Mouse (Mus musculus): ENCODE data around the gene Nccrp1. TPM values are rescaled to one million over a fixed set of nuclear protein-coding genes. Genes with fewer than 3 reads are reported as not detected.

The Nccrp1 gene
- polyA plus RNA-seq, 1 experiment: not detected

GRCm38 (mm10) chr7:28570982-28571682 lies 24.1 kb upstream of the Nccrp1 start:
- H3K4me3 ChIP-seq (ENCODE audit: insufficient read depth, low read length): no peak overlapping the region
- H3K4me1 ChIP-seq (ENCODE audit: control insufficient read depth, insufficient read depth, low read length): no peaks in the 10 kb centered on the region
- no peak for TF ChIP-seq POLR2A (IDR thresholded peaks at IDR 0.05; ENCODE audit: low read depth, low read length)
- TF ChIP-seq CTCF (IDR thresholded peaks at IDR 0.05; ENCODE audit: borderline replicate concordance, insufficient read depth, low read length): no peak
- H3K27ac ChIP-seq (ENCODE audit: insufficient read depth, low read length): no peak overlapping the region

GRCm38 (mm10) chr7:28570291-28570981 lies 23.4 kb upstream of the Nccrp1 start:
- no peak for TF ChIP-seq POLR2A (IDR thresholded peaks at IDR 0.05; ENCODE audit: low read depth, low read length)
- TF ChIP-seq CTCF (IDR thresholded peaks at IDR 0.05; ENCODE audit: borderline replicate concordance, insufficient read depth, low read length): no peak
- Histone ChIP-seq H3K27ac (ENCODE audit: insufficient read depth, low read length) (no peak overlapping the region), H3K4me3 (ENCODE audit: insufficient read depth, low read length) (no peak overlapping the region), H3K4me1 (ENCODE audit: control insufficient read depth, insufficient read depth, low read length) (no peaks in the 10 kb centered on the region)

GRCm38 (mm10) chr7:28568253-28568652 lies 21.2 kb upstream of the Nccrp1 start:
- Histone ChIP-seq H3K27ac (ENCODE audit: insufficient read depth, low read length) (no peak overlapping the region), H3K4me1 (ENCODE audit: control insufficient read depth, insufficient read depth, low read length) (no peaks in the 10 kb centered on the region), H3K4me3 (ENCODE audit: insufficient read depth, low read length) (no peak overlapping the region)
- TF ChIP-seq POLR2A (IDR thresholded peaks at IDR 0.05; ENCODE audit: low read depth, low read length) (no peak), CTCF (IDR thresholded peaks at IDR 0.05; ENCODE audit: borderline replicate concordance, insufficient read depth, low read length) (no peak)

GRCm38 (mm10) chr7:28567539-28567938 lies 20.5 kb upstream of the Nccrp1 start:
- no peak overlapping the region for H3K4me3 ChIP-seq (ENCODE audit: insufficient read depth, low read length)
- no peaks in the 10 kb centered on the region for H3K4me1 ChIP-seq (ENCODE audit: control insufficient read depth, insufficient read depth, low read length)
- TF ChIP-seq POLR2A (IDR thresholded peaks at IDR 0.05; ENCODE audit: low read depth, low read length): no peak
- no peak for TF ChIP-seq CTCF (IDR thresholded peaks at IDR 0.05; ENCODE audit: borderline replicate concordance, insufficient read depth, low read length)
- H3K27ac ChIP-seq (ENCODE audit: insufficient read depth, low read length): no peak overlapping the region

GRCm38 (mm10) chr7:28565407-28565806 lies 18.4 kb upstream of the Nccrp1 start:
- H3K27ac ChIP-seq (ENCODE audit: insufficient read depth, low read length): no peak overlapping the region
- no peak overlapping the region for H3K4me3 ChIP-seq (ENCODE audit: insufficient read depth, low read length)
- no peaks in the 10 kb centered on the region for H3K4me1 ChIP-seq (ENCODE audit: control insufficient read depth, insufficient read depth, low read length)
- TF ChIP-seq CTCF (IDR thresholded peaks at IDR 0.05; ENCODE audit: borderline replicate concordance, insufficient read depth, low read length) (no peak), POLR2A (IDR thresholded peaks at IDR 0.05; ENCODE audit: low read depth, low read length) (no peak)

GRCm38 (mm10) chr7:28562951-28563350 lies 15.9 kb upstream of the Nccrp1 start:
- Histone ChIP-seq H3K27ac (ENCODE audit: insufficient read depth, low read length) (no peak overlapping the region), H3K4me1 (ENCODE audit: control insufficient read depth, insufficient read depth, low read length) (no peaks in the 10 kb centered on the region), H3K4me3 (ENCODE audit: insufficient read depth, low read length) (no peak overlapping the region)
- TF ChIP-seq CTCF (IDR thresholded peaks at IDR 0.05; ENCODE audit: borderline replicate concordance, insufficient read depth, low read length): no peak
- TF ChIP-seq POLR2A (IDR thresholded peaks at IDR 0.05; ENCODE audit: low read depth, low read length): no peak

GRCm38 (mm10) chr7:28562371-28562770 lies 15.3 kb upstream of the Nccrp1 start:
- no peak overlapping the region for H3K27ac ChIP-seq (ENCODE audit: insufficient read depth, low read length)
- H3K4me3 ChIP-seq (ENCODE audit: insufficient read depth, low read length): no peak overlapping the region
- no peak for TF ChIP-seq POLR2A (IDR thresholded peaks at IDR 0.05; ENCODE audit: low read depth, low read length)
- no peak for TF ChIP-seq CTCF (IDR thresholded peaks at IDR 0.05; ENCODE audit: borderline replicate concordance, insufficient read depth, low read length)
- no peaks in the 10 kb centered on the region for H3K4me1 ChIP-seq (ENCODE audit: control insufficient read depth, insufficient read depth, low read length)

GRCm38 (mm10) chr7:28561967-28562366 lies 14.9 kb upstream of the Nccrp1 start:
- TF ChIP-seq CTCF (IDR thresholded peaks at IDR 0.05; ENCODE audit: borderline replicate concordance, insufficient read depth, low read length): no peak
- TF ChIP-seq POLR2A (IDR thresholded peaks at IDR 0.05; ENCODE audit: low read depth, low read length): no peak
- Histone ChIP-seq H3K4me3 (ENCODE audit: insufficient read depth, low read length) (no peak overlapping the region), H3K27ac (ENCODE audit: insufficient read depth, low read length) (no peak overlapping the region), H3K4me1 (ENCODE audit: control insufficient read depth, insufficient read depth, low read length) (no peaks in the 10 kb centered on the region)

- H3K4me1 ChIP-seq (ENCODE audit: control insufficient read depth, insufficient read depth, low read length): no peaks in the 10 kb centered on the region
- TF ChIP-seq POLR2A (IDR thresholded peaks at IDR 0.05; ENCODE audit: low read depth, low read length): no peak
- TF ChIP-seq CTCF (IDR thresholded peaks at IDR 0.05; ENCODE audit: borderline replicate concordance, insufficient read depth, low read length): no peak
- no peak overlapping the region for H3K27ac ChIP-seq (ENCODE audit: insufficient read depth, low read length)
- no peak overlapping the region for H3K4me3 ChIP-seq (ENCODE audit: insufficient read depth, low read length)
These were observed 13.8 kb upstream of the Nccrp1 start for GRCm38 (mm10) chr7:28560856-28561255.

GRCm38 (mm10) chr7:28558486-28558885 lies 11.4 kb upstream of the Nccrp1 start:
- Histone ChIP-seq H3K27ac (ENCODE audit: insufficient read depth, low read length) (no peak overlapping the region), H3K4me3 (ENCODE audit: insufficient read depth, low read length) (no peak overlapping the region), H3K4me1 (ENCODE audit: control insufficient read depth, insufficient read depth, low read length) (no peaks in the 10 kb centered on the region)
- no peak for TF ChIP-seq CTCF (IDR thresholded peaks at IDR 0.05; ENCODE audit: borderline replicate concordance, insufficient read depth, low read length)

Measured in embryonic fibroblast, embryonic 13.5 days (primary cell).